Mouse (Mus musculus): ENCODE measurements at regions not wholly inside any gene's neighbourhood (a gene's known extent, or its start where the extent isn't known, plus 50 kb on each side); places are given as distances from the start of the nearest gene placed in this dataset.

GRCm38 (mm10) chr14:18391824-18392486 lies 60.3 kb upstream of the Ube2e1 start:
- H3K9me3 ChIP-seq (ENCODE audit: control insufficient read depth, low read length) = no peaks in the 10 kb centered on the region
- no peaks in the 10 kb centered on the region for H3K27me3 ChIP-seq (ENCODE audit: control insufficient read depth, insufficient read depth, low read length)
- 77% methylated on average over 3 of the region's 3 CpGs for WGBS
- no peak for ATAC-seq (ENCODE audit: insufficient number of reproducible peaks, insufficient read depth, low FRiP score, low read depth)
- no peak overlapping the region for H3K9ac ChIP-seq (ENCODE audit: low read length)
- H3K4me2 ChIP-seq (ENCODE audit: low read length) = no peak overlapping the region
- peaks cover 9 to 12% of the 10 kb centered on the region in 2 experiments for H3K4me1 ChIP-seq (ENCODE audit: control insufficient read depth in 2 of 2, insufficient read depth in 2 of 2, low read length in 2 of 2)
- no peak overlapping the region for H3K27ac ChIP-seq (replicated peaks in 1 of 2; ENCODE audit: control insufficient read depth in 1 of 2, insufficient read depth in 1 of 2, low read depth in 2 of 2, low read length in 2 of 2)
- no peak overlapping the region for H3K4me3 ChIP-seq (ENCODE audit: control insufficient read depth in 1 of 2, insufficient read depth in 1 of 2, low read depth in 1 of 2, low read length in 2 of 2)
- H3K36me3 ChIP-seq (ENCODE audit: control insufficient read depth, insufficient read depth, low read length) = no peaks in the 10 kb centered on the region

DNA sequence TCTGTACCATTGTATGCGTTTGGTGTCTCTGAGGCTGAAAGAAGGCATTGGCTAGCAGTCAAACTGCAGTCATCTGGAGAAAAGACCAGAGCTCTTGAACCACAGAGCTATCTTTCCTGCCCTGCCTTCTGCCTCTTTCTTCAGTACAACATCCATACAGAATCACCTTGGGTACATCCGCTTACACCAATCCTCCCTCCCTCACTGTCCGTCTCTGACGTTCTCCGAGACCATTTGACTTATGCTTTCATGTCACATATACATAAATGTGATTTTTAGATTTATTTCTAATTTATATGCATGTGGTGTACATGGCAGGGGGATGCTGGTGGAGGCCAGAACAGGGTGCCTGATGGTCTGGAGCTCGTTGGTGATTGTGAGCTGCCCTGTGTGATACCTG lies 57.7 kb upstream of the Ube2e1 start:
- Histone ChIP-seq H3K4me3 (ENCODE audit: control insufficient read depth in 1 of 2, insufficient read depth in 1 of 2, low read depth in 1 of 2, low read length in 2 of 2) (no peak overlapping the region), H3K4me1 (ENCODE audit: control insufficient read depth in 2 of 2, insufficient read depth in 2 of 2, low read length in 2 of 2) (peaks cover 4 to 9% of the 10 kb centered on the region in 2 experiments), H3K36me3 (ENCODE audit: control insufficient read depth, insufficient read depth, low read length) (no peaks in the 10 kb centered on the region), H3K27ac (replicated peaks in 1 of 2; ENCODE audit: control insufficient read depth in 1 of 2, insufficient read depth in 1 of 2, low read depth in 2 of 2, low read length in 2 of 2) (no peak overlapping the region), H3K9ac (ENCODE audit: low read length) (no peak overlapping the region), H3K4me2 (ENCODE audit: low read length) (no peak overlapping the region), H3K9me3 (ENCODE audit: control insufficient read depth, low read length) (no peaks in the 10 kb centered on the region), H3K27me3 (ENCODE audit: control insufficient read depth, insufficient read depth, low read length) (no peaks in the 10 kb centered on the region)
- ATAC-seq (ENCODE audit: insufficient number of reproducible peaks, insufficient read depth, low FRiP score, low read depth) = no peak
- WGBS = 90% methylated on average over 6 of the region's 6 CpGs

DNA sequence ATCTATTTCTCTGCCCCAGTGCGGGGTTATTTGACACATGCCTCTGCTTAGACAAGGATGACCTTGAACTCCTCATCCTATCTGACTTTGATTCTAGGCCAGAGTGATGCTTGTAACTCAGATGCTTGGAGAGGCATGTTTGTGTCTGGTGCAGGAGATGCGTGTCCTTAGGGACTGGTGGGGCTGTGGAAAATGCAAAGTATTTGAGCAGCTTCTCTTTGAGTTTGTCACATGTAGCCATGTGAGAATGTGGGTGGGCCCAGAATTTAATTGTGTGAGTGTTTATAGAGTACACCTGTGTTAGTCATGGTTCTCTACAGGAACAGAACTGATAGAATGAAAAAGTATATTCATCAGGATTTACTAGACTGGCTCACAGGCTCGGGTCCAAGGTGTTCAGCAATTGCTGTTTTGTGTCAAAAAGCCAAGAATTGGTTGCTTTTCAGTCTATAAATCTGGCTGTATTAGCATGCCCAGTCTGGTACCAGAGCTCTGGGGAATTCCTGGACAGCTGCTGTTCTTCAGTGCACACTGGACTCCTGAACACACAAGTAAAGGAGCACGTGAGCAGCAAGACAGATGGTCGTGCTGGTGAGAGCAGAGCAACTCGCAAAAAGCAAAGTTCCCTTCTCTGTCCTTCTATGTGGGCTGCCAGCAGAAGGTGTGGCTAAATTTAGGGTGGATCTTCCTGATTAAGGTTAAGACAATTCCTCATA lies 54.5 kb upstream of the Ube2e1 start:
- Histone ChIP-seq H3K4me1 (ENCODE audit: control insufficient read depth in 2 of 2, insufficient read depth in 2 of 2, low read length in 2 of 2) (peaks cover 2 to 4% of the 10 kb centered on the region in 2 experiments; a peak in 2 of 4 replicates), H3K27ac (replicated peaks in 1 of 2; ENCODE audit: control insufficient read depth in 1 of 2, insufficient read depth in 1 of 2, low read depth in 2 of 2, low read length in 2 of 2) (no peak overlapping the region), H3K9me3 (ENCODE audit: control insufficient read depth, low read length) (no peaks in the 10 kb centered on the region), H3K4me2 (ENCODE audit: low read length) (no peak overlapping the region), H3K9ac (ENCODE audit: low read length) (no peak overlapping the region), H3K27me3 (ENCODE audit: control insufficient read depth, insufficient read depth, low read length) (no peaks in the 10 kb centered on the region), H3K36me3 (ENCODE audit: control insufficient read depth, insufficient read depth, low read length) (no peaks in the 10 kb centered on the region), H3K4me3 (ENCODE audit: control insufficient read depth in 1 of 2, insufficient read depth in 1 of 2, low read depth in 1 of 2, low read length in 2 of 2) (no peak overlapping the region)
- no peak for ATAC-seq (ENCODE audit: insufficient number of reproducible peaks, insufficient read depth, low FRiP score, low read depth)
- 74% methylated on average over 6 of the region's 6 CpGs for whole genome bisulfite sequencing

Data from heart, embryonic 14.5 days (tissue).